Mouse (Mus musculus) stomach, embryonic 14.5 days (tissue): ENCODE measurements around the gene Ptpn4. TPM values are rescaled to one million over a fixed set of nuclear protein-coding genes. Genes with fewer than 3 reads are reported as not detected.

ENCODE experiments used
- ATAC-seq: fragments of 200-750 bp; cut with Nextera tagmentation; 2 replicates; pipeline ENCODE4 v1.8.0; 2017; ENCODE audit warnings: low read depth, moderate TSS enrichment; ENCODE audit not compliant: insufficient number of reproducible peaks, insufficient read depth, low FRiP score
- H3K27ac ChIP-seq: fragments of 300-500 bp; sonication (generic); 2 replicates; pipeline ENCODE4 v1.5.1; 2014; ENCODE audit warnings: mild to moderate bottlenecking, low read length, moderate library complexity, mixed read lengths
- H3K27me3 ChIP-seq: fragments of 300-500 bp; sonication (generic); 2 replicates; pipeline ENCODE4 v1.6.1; 2014; ENCODE audit warnings: low read length, control low read depth, mixed read lengths; ENCODE audit not compliant: control insufficient read depth, insufficient read depth
- H3K36me3 ChIP-seq: fragments of 300-500 bp; sonication (generic); 2 replicates; pipeline ENCODE4 v1.6.1; 2014; ENCODE audit warnings: mild to moderate bottlenecking, control low read depth, low read length, moderate library complexity, mixed read lengths; ENCODE audit not compliant: control insufficient read depth, insufficient read depth
- H3K4me1 ChIP-seq: fragments of 300-500 bp; sonication (generic); 2 replicates; pipeline ENCODE4 v1.6.1; 2014; ENCODE audit warnings: low read length, control low read depth, mixed read lengths; ENCODE audit not compliant: control insufficient read depth, insufficient read depth
- H3K4me2 ChIP-seq: fragments of 300-500 bp; sonication (generic); replicated peaks from 2 replicates; pipeline ENCODE4 v1.6.1; 2014; ENCODE audit warnings: low read depth, low read length, control low read depth
- H3K4me3 ChIP-seq: fragments of 300-500 bp; sonication (generic); 2 replicates; pipeline ENCODE4 v1.5.1; 2014; ENCODE audit warnings: low read depth, low read length, control low read depth
- H3K9ac ChIP-seq: fragments of 300-500 bp; sonication (generic); replicated peaks from 2 replicates; pipeline ENCODE4 v1.6.1; 2014; ENCODE audit warnings: low read depth, mild to moderate bottlenecking, control low read depth, low read length, moderate library complexity, mixed read lengths
- H3K9me3 ChIP-seq: fragments of 300-500 bp; sonication (generic); 2 replicates; pipeline ENCODE4 v1.6.1; 2016; ENCODE audit warnings: low read depth, low read length, control low read depth; ENCODE audit not compliant: control insufficient read depth
- WGBS: fragments of 180-500 bp; shearing (Covaris S2); extraction: QIAGEN DNeasy Blood & Tissue Kit; methylation state at CpG from one replicate; pipeline ENCODE4 v1.1.7; 2014; 5-methylcytosine and 5-hydroxymethylcytosine counted together
- polyA plus RNA-seq: library from polyadenylated mRNA; unstranded; fragments of >200 nt; fragmentation: Nextera tagmentation; extraction: Ambion mirVana; gene quantifications from 2 replicates; pipeline ENCODE4 v1.2.1, GENCODE M21; 2014

The Ptpn4 gene
- 8.8 and 10.2 TPM in 2 replicates for polyA plus RNA-seq

DNA sequence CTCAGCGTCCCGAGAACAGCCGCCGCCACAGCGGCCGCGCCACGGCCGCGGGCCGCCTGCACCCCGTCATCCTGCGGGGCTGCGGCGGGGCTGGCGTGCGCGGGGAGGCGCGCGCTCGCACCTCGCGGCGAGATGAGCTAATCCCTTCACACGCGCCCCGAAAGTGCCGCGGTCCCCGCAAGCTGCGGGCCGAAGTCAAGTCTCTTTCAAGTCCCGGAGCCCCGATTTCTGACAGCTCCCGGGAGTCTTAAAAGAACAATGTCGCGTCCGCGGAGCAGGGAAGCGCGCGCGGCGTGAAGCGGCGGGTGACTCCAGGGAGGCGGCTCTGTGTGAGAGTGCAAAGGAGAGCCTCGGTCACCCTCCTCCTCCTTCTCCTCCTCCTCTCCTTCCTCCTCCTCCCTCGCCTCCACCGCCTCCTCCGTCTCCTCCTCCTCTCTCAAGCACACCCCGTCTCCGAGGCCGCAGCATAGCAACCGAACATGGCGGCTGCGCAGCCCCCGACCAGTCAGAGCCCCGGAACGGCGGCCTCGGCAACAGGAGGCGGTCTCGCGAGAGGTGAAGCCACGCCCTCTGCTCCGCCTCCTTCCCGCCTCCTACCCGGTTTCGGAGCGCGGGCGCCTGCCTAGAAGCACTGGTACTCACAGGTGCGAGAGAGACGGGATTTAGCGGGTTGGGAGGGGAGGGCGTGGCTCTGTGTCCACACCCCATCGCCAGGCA lies at the start of gene Ptpn4:
Gene Ptpn4, minus strand, starts transcription at position 579 of the 717 bp plus-strand sequence.
- Histone ChIP-seq H3K4me2 (peak within 1 kb of the TSS; percentile 66), H3K27me3 (no peaks in the 10 kb centered on the region), H3K9me3 (no peaks in the 10 kb centered on the region), H3K4me1 (peaks cover 8% of the 10 kb centered on the region), H3K36me3 (no peaks in the 10 kb centered on the region), H3K27ac (peak within 1 kb of the TSS; percentile 89), H3K9ac (peak within 1 kb of the TSS; percentile 77), H3K4me3 (peak within 1 kb of the TSS; percentile 90)
- ATAC-seq, result peak; percentile 99
- WGBS, result under 1% methylated on average over 79 of the region's 79 CpGs

DNA sequence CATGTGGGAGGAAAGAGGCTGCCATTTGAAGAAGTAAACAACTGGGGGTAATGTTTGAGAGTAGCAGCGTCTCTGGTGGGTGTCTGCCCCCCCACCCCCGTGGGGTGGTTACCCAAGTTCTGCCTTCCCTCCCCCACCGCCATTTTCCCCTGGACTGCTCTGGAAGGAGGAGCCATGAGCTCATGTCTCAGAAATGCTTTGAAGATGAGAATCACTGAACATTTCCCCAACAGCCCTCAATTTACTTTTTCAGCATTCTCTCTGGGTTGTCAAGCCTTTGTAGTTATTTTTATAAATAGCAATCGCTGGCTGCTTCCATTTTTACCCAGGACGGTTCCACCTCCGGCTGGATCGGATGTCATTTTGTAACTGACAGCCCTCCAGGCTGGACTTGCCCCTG lies 48.9 kb upstream of the Ptpn4 start:
- Histone ChIP-seq H3K4me1 (no peaks in the 10 kb centered on the region), H3K36me3 (no peaks in the 10 kb centered on the region), H3K4me3 (no peak overlapping the region), H3K4me2 (no peak overlapping the region), H3K27me3 (no peaks in the 10 kb centered on the region), H3K9ac (no peak overlapping the region), H3K9me3 (no peaks in the 10 kb centered on the region), H3K27ac (no peak overlapping the region)
- WGBS, result 40% methylated on average over 7 of the region's 7 CpGs
- ATAC-seq, result peak; percentile 43; the same call in 1 of the 2 replicates

DNA sequence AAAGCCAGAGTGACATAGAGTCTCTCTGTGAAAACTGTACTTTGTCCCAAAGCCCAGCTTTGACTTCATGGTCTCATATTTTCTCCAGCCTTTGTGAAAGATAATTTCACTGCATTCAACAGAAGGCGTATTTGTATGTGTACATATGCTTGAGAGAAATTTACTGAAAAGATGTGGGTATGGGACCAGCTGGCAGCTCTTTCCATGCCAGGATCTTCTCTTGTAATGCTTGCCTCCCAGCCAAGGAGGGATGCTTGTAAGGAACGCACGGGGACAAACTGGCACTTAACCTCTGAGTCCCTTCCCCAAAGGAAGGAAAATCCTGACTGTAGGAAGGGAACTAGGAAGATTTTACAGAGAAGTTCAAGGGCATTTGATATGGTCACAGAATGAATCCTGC lies 46.9 kb upstream of the Ptpn4 start:
- H3K9me3 ChIP-seq, result no peaks in the 10 kb centered on the region
- H3K9ac ChIP-seq, result no peak overlapping the region
- no peaks in the 10 kb centered on the region for H3K27me3 ChIP-seq
- H3K4me1 ChIP-seq, result no peaks in the 10 kb centered on the region
- no peak overlapping the region for H3K4me3 ChIP-seq
- no peak overlapping the region for H3K27ac ChIP-seq
- 82% methylated on average over 3 of the region's 3 CpGs for WGBS
- no peaks in the 10 kb centered on the region for H3K36me3 ChIP-seq
- H3K4me2 ChIP-seq, result no peak overlapping the region
- no peak for ATAC-seq

DNA sequence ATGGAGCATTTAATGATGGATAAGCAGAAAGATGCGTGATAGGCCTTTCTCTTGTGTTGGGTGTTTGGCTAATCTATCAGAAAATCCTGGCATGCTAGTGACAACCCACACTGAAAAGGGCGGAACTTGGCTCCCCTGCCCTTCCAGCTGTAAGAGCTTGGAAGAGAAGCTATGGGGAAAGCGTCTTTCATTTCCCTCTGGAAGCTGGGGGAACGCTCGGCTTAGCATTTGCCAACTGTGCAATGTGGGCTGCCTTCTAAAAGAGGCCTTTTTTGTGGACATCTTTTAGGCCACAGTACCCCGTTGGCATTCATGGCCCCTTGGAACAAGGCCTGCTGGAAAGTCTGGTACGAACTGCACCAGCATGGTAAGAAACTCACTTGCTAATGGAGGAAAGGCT lies 41.5 kb upstream of the Ptpn4 start:
- no peak overlapping the region for H3K4me2 ChIP-seq
- no peaks in the 10 kb centered on the region for H3K36me3 ChIP-seq
- no peak for ATAC-seq
- no peaks in the 10 kb centered on the region for H3K27me3 ChIP-seq
- H3K9me3 ChIP-seq, result no peaks in the 10 kb centered on the region
- H3K27ac ChIP-seq, result no peak overlapping the region
- H3K4me1 ChIP-seq, result 0 out of 2 replicates have a peak, but pooled peaks cover 5% of the 10 kb centered on the region
- WGBS, result 76% methylated on average over 7 of the region's 7 CpGs
- no peak overlapping the region for H3K9ac ChIP-seq
- no peak overlapping the region for H3K4me3 ChIP-seq

DNA sequence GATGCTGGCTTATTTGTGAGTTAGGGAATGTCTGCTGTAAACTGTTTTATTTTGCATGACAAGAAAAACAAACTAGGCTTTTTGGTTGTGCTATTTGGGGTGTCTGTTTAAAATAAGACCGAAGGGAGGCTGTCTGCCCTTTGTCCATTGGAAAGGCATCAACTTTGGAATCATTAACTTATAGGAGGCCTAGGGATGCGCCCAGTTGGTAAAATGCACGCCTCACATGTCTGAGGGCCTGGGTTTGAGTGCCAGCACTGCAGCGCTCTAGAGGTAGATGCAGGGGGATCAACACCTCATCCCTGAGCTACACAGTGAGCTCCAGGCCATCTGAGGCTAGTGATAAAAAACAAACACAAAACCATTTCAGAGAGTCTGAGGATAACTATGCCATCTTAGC lies 40.1 kb upstream of the Ptpn4 start:
- Histone ChIP-seq H3K27me3 (no peaks in the 10 kb centered on the region), H3K4me3 (no peak overlapping the region), H3K9me3 (no peaks in the 10 kb centered on the region), H3K27ac (no peak overlapping the region), H3K36me3 (no peaks in the 10 kb centered on the region), H3K9ac (no peak overlapping the region), H3K4me2 (no peak overlapping the region), H3K4me1 (0 out of 2 replicates have a peak, but pooled peaks cover 5% of the 10 kb centered on the region)
- 78% methylated on average over 4 of the region's 4 CpGs for WGBS
- no peak for ATAC-seq

DNA sequence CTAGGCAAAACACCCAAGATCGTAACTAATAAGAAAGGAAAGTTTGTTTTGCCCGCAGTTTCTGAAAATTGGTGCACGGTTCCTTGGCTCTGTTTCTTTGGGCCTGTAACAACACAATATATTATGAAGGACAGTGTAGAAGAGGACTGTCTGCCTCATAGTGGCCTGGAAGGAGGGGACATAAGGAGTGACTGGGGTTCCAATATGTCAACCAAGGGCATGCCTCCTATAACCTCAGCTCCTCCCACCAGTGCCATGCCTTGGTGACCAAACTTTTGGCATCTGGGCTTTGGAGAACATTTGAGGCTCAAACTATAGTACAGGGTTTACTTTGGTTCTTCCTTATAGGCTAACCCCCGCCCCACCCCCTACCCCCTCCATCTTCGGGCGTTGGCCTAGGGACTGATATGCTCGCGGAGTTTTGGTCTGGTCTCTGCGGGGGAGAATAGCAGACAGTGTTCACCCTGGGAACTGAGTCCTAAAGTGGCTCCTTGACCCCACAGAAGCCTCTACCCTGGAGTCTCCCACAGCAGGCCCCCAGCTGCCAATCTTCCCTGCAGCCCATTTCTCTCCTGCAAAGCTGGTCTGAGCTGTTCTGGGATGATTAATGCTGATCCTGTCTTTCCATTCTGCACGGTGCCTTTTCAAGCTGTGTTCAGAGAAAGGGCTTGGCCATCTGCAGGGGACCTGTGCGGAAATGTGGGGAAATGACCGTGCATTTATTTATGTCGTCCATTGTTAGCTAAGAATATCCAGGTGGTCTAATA lies 31.2 kb upstream of the Ptpn4 start:
- Histone ChIP-seq H3K9me3 (no peaks in the 10 kb centered on the region), H3K9ac (no peak overlapping the region), H3K27me3 (no peaks in the 10 kb centered on the region), H3K4me1 (no peaks in the 10 kb centered on the region), H3K4me2 (0 out of 2 replicates have a peak overlapping the region, but pooled peaks have one; percentile 10), H3K36me3 (no peaks in the 10 kb centered on the region), H3K27ac (peak overlapping the region; percentile 15; the same call in 1 of the 2 replicates), H3K4me3 (no peak overlapping the region)
- WGBS, result 65% methylated on average over 13 of the region's 13 CpGs
- ATAC-seq, result peak; percentile 56; the same call in 1 of the 2 replicates

DNA sequence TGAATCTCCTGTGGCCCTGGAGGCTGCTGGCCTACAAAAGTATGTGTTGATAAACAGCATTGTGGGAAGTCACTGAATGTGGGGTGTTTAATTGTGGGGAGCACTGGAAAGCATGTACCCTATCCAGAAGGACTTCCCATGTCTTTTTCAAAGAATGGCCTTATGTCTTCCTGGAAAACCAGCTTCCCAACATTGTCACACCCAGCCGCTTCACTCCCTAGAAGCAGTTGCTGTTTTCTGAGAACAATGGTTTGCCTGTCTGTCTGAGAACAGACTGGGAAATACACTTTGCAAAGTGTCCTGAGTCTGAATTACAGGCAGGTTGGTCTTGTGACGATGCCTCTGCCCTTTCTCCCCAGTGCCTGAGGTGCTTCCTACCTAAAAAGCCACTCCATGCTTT lies 29.9 kb upstream of the Ptpn4 start:
- Histone ChIP-seq H3K9me3 (no peaks in the 10 kb centered on the region), H3K27ac (no peak overlapping the region), H3K4me2 (no peak overlapping the region), H3K27me3 (no peaks in the 10 kb centered on the region), H3K4me1 (no peaks in the 10 kb centered on the region), H3K36me3 (no peaks in the 10 kb centered on the region), H3K4me3 (no peak overlapping the region), H3K9ac (no peak overlapping the region)
- no peak for ATAC-seq
- WGBS, result 70% methylated on average over 2 of the region's 2 CpGs

DNA sequence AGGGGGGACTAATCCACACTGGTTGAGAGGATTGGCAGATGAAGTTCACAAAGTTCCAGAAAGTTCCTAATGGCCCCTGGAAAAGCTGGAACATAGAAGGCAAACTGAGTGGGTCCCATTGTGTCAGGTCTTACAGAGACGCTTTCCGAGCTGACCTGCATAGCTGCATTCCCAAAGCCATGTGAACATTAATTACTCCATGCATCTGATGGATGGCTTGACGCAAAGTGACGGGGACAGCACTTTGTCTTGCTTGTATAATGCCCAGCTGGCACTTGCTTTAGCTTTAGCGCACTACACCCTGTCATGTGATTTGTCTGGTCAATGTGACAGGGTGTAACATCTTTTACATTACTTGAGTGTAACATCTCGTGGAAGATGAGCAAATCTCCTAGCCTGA lies 27.9 kb upstream of the Ptpn4 start:
- Histone ChIP-seq H3K27me3 (no peaks in the 10 kb centered on the region), H3K9ac (no peak overlapping the region), H3K9me3 (no peaks in the 10 kb centered on the region), H3K4me1 (no peaks in the 10 kb centered on the region), H3K36me3 (no peaks in the 10 kb centered on the region), H3K27ac (no peak overlapping the region), H3K4me2 (no peak overlapping the region), H3K4me3 (no peak overlapping the region)
- no peak for ATAC-seq
- 56% methylated on average over 6 of the region's 6 CpGs for WGBS
